Mouse (Mus musculus) megakaryocyte, embryonic 14.5 days (primary cell): Measurements from ENCODE around the gene Papln.

Experiments
- FLI1 ChIP-seq: IDR thresholded peaks from 2 replicates; pipeline ENCODE4 v1.6.1; 2012; ENCODE audit warnings: low read length, inconsistent platforms, mixed read lengths
- GATA1 ChIP-seq: IDR thresholded peaks from 3 replicates; pipeline ENCODE4 v1.6.1; 2012; ENCODE audit warnings: mixed read lengths, low read length, inconsistent platforms, borderline replicate concordance

GRCm38 (mm10) chr12:83752495-83752894 is 10.9 kb upstream of the Papln start:
- TF ChIP-seq GATA1, result no peak
- no peak for TF ChIP-seq FLI1
